Mouse (Mus musculus): ENCODE data around the gene Rrp9. TPM values are rescaled to one million over a fixed set of nuclear protein-coding genes. Genes with fewer than 3 reads are reported as not detected.
A peak's percentile ranks its signal among the peaks of the same experiment; 100 is the strongest.

Gene Rrp9
- 11.1 and 18.3 TPM in 2 replicates for polyA plus RNA-seq (2012; rRNA removed)

DNA sequence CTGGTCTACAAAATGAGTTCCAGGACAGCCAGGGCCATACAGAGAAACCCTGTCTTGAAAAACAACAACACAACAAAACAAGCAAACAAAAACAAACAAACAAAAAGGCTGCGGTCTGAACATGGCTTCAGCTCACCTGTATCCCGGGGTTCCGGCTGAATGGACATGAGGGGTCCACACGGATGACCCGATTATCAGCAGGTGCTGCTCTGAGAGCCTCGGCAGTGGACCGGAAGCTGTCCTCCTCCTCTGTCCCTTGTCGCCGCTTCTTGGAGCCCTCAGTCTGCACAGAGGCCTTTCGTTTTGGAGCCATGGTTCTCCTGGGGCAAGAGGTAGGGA, at the start of gene Rrp9:
Gene Rrp9, plus strand, starts transcription at position 301 of the 339 bp plus-strand sequence.
- H3K4me3 ChIP-seq (ENCODE audit: low read depth, low read length): peak within 1 kb of the TSS; percentile 56
- H3K27ac ChIP-seq (ENCODE audit: insufficient read depth, low read depth, low read length): peak within 1 kb of the TSS; percentile 73
- 55% methylated on average over 10 of the region's 10 CpGs for WGBS
- H3K27me3 ChIP-seq (ENCODE audit: control insufficient read depth, insufficient read depth, low read length): no peaks in the 10 kb centered on the region
- no peaks in the 10 kb centered on the region; the same call in 1 of the 2 replicates for H3K36me3 ChIP-seq (ENCODE audit: control insufficient read depth, insufficient read depth, low read length)
- TF ChIP-seq POLR2A (IDR thresholded peaks at IDR 0.05; ENCODE audit: low read depth, low read length): no peak
- TF ChIP-seq CTCF (IDR thresholded peaks at IDR 0.05; ENCODE audit: extremely low read depth, insufficient read length, insufficient replicate concordance, low read depth, low read length): no peak
- peaks cover 27% of the 10 kb centered on the region for H3K4me1 ChIP-seq (ENCODE audit: control insufficient read depth, insufficient read depth, insufficient read length, low read length)

DNA sequence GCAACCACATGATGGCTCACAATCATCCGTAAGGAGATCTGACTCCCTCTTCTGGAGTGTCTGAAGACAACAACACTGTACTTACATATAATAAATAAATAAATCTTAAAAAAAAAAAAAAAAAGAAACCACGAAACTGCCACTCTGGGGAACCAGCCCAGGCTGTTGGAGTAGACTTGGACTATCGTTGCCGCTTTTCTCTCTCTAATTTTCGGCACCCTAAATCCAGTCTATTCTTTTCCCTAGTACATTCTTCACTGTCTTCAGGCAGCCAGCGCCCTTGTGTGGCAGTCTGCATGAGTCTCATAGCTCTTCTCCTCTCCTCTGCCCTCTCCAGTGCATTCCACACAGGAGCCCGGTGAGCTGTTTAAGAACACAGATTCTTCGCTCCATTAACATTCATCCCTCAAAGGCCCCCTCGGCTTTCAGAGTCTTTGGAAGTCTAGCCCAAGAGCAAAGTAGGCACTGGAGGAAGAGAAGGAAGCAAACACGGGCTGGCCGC, 47.0 kb upstream of the Rrp9 start:
- Histone ChIP-seq H3K4me3 (ENCODE audit: low read depth, low read length) (peak overlapping the region; percentile 86), H3K4me1 (ENCODE audit: control insufficient read depth, insufficient read depth, insufficient read length, low read length) (peaks cover 24% of the 10 kb centered on the region), H3K36me3 (ENCODE audit: control insufficient read depth, insufficient read depth, low read length) (peaks cover 25% of the 10 kb centered on the region), H3K27ac (ENCODE audit: insufficient read depth, low read depth, low read length) (peak overlapping the region; percentile 65), H3K27me3 (ENCODE audit: control insufficient read depth, insufficient read depth, low read length) (no peaks in the 10 kb centered on the region)
- 3% methylated on average over 11 of the region's 11 CpGs for WGBS
- TF ChIP-seq POLR2A (IDR thresholded peaks at IDR 0.05; ENCODE audit: low read depth, low read length) (no peak), CTCF (IDR thresholded peaks at IDR 0.05; ENCODE audit: extremely low read depth, insufficient read length, insufficient replicate concordance, low read depth, low read length) (no peak)

DNA sequence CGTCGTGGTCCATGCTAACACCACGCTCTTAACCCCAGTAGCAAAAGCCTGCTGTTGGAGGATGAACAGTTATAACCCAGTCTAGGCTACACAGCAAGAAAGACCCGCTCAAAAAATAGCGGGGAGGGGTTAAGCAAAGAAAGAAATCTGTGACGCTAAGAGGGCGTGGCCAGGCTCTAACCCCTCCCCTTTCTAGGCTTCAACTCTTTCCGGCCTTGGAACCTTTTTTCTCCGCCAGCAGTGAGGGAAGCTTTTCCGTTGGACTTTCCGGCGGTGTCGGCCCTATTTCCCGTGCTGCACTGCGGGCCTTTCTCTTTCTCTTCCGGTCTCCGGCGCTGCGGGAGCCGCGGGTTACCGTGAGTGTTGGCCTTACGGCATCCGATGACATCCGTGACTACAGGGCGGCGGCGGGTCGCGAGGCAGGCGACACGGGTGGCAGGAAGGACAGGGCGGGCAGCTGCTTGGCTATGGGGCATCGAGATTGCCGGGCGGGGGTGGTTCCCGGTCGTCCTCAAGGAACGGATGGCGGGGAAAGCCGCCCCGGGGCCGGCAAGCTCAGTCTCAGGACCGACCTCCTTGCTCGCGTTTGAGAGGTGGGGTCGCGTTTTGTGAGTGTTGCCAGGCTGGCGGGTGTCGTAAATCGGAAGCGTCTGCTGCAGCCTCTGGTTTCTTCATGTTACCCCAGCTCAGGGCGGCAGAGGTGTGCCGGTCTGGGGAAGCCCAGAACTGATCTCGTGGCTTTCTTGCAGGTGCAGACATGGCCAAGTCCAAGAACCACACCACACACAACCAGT, 46.3 kb upstream of the Rrp9 start, which contains the start of gene Rpl29:
Gene Rpl29, plus strand, starts transcription at position 234 of the 794 bp plus-strand sequence.
- Histone ChIP-seq H3K36me3 (ENCODE audit: control insufficient read depth, insufficient read depth, low read length) (peaks cover 29% of the 10 kb centered on the region), H3K4me3 (ENCODE audit: low read depth, low read length) (peak within 1 kb of the TSS; percentile 86), H3K4me1 (ENCODE audit: control insufficient read depth, insufficient read depth, insufficient read length, low read length) (peaks cover 29% of the 10 kb centered on the region), H3K27me3 (ENCODE audit: control insufficient read depth, insufficient read depth, low read length) (no peaks in the 10 kb centered on the region), H3K27ac (ENCODE audit: insufficient read depth, low read depth, low read length) (peak within 1 kb of the TSS; percentile 69)
- WGBS: under 1% methylated on average over 55 of the region's 55 CpGs
- TF ChIP-seq POLR2A (IDR thresholded peaks at IDR 0.05; ENCODE audit: low read depth, low read length) (peak; percentile 72; the same call in 1 of the 2 replicates), CTCF (IDR thresholded peaks at IDR 0.05; ENCODE audit: extremely low read depth, insufficient read length, insufficient replicate concordance, low read depth, low read length) (no peak)

- H3K4me3 ChIP-seq (ENCODE audit: low read depth, low read length): peak overlapping the region; percentile 86
- no peaks in the 10 kb centered on the region for H3K27me3 ChIP-seq (ENCODE audit: control insufficient read depth, insufficient read depth, low read length)
- WGBS: under 1% methylated on average over 4 of the region's 4 CpGs
- no peak for TF ChIP-seq CTCF (IDR thresholded peaks at IDR 0.05; ENCODE audit: extremely low read depth, insufficient read length, insufficient replicate concordance, low read depth, low read length)
- TF ChIP-seq POLR2A (IDR thresholded peaks at IDR 0.05; ENCODE audit: low read depth, low read length): no peak
- H3K27ac ChIP-seq (ENCODE audit: insufficient read depth, low read depth, low read length): peak overlapping the region; percentile 69
- H3K4me1 ChIP-seq (ENCODE audit: control insufficient read depth, insufficient read depth, insufficient read length, low read length): peaks cover 31% of the 10 kb centered on the region
- H3K36me3 ChIP-seq (ENCODE audit: control insufficient read depth, insufficient read depth, low read length): peaks cover 33% of the 10 kb centered on the region
Observed at GRCm38 (mm10) chr9:106430015-106430264, 45.8 kb upstream of the Rrp9 start.

GRCm38 (mm10) chr9:106433389-106433788, 42.4 kb upstream of the Rrp9 start:
- 44% methylated on average over 7 of the region's 7 CpGs for WGBS
- peak overlapping the region; percentile 5; the same call in 1 of the 2 replicates for H3K4me3 ChIP-seq (ENCODE audit: low read depth, low read length)
- H3K27me3 ChIP-seq (ENCODE audit: control insufficient read depth, insufficient read depth, low read length): no peaks in the 10 kb centered on the region
- peaks cover 35% of the 10 kb centered on the region for H3K36me3 ChIP-seq (ENCODE audit: control insufficient read depth, insufficient read depth, low read length)
- H3K27ac ChIP-seq (ENCODE audit: insufficient read depth, low read depth, low read length): peak overlapping the region; percentile 57
- peaks cover 53% of the 10 kb centered on the region for H3K4me1 ChIP-seq (ENCODE audit: control insufficient read depth, insufficient read depth, insufficient read length, low read length)
- TF ChIP-seq POLR2A (IDR thresholded peaks at IDR 0.05; ENCODE audit: low read depth, low read length): no peak
- TF ChIP-seq CTCF (IDR thresholded peaks at IDR 0.05; ENCODE audit: extremely low read depth, insufficient read length, insufficient replicate concordance, low read depth, low read length): no peak

GRCm38 (mm10) chr9:106436566-106436965, 39.2 kb upstream of the Rrp9 start:
- Histone ChIP-seq H3K4me1 (ENCODE audit: control insufficient read depth, insufficient read depth, insufficient read length, low read length) (peaks cover 49% of the 10 kb centered on the region), H3K27me3 (ENCODE audit: control insufficient read depth, insufficient read depth, low read length) (no peaks in the 10 kb centered on the region), H3K4me3 (ENCODE audit: low read depth, low read length) (peak overlapping the region; percentile 53), H3K27ac (ENCODE audit: insufficient read depth, low read depth, low read length) (peak overlapping the region; percentile 79), H3K36me3 (ENCODE audit: control insufficient read depth, insufficient read depth, low read length) (peaks cover 28% of the 10 kb centered on the region)
- TF ChIP-seq CTCF (IDR thresholded peaks at IDR 0.05; ENCODE audit: extremely low read depth, insufficient read length, insufficient replicate concordance, low read depth, low read length) (no peak), POLR2A (IDR thresholded peaks at IDR 0.05; ENCODE audit: low read depth, low read length) (no peak)
- 56% methylated on average over 9 of the region's 9 CpGs for WGBS

GRCm38 (mm10) chr9:106442680-106443079, 33.1 kb upstream of the Rrp9 start:
- 79% methylated on average over 5 of the region's 5 CpGs for WGBS
- Histone ChIP-seq H3K36me3 (ENCODE audit: control insufficient read depth, insufficient read depth, low read length) (no peaks in the 10 kb centered on the region), H3K4me3 (ENCODE audit: low read depth, low read length) (no peak overlapping the region), H3K4me1 (ENCODE audit: control insufficient read depth, insufficient read depth, insufficient read length, low read length) (peaks cover 22% of the 10 kb centered on the region), H3K27ac (ENCODE audit: insufficient read depth, low read depth, low read length) (no peak overlapping the region), H3K27me3 (ENCODE audit: control insufficient read depth, insufficient read depth, low read length) (no peaks in the 10 kb centered on the region)
- TF ChIP-seq CTCF (IDR thresholded peaks at IDR 0.05; ENCODE audit: extremely low read depth, insufficient read length, insufficient replicate concordance, low read depth, low read length) (no peak), POLR2A (IDR thresholded peaks at IDR 0.05; ENCODE audit: low read depth, low read length) (no peak)

All from small intestine, adult 2 months (tissue).